Mouse (Mus musculus) intestine, embryonic 16.5 days (tissue): ENCODE data around the gene Mmp21. TPM values are rescaled to one million over a fixed set of nuclear protein-coding genes. Genes with fewer than 3 reads are reported as not detected.
"Not testable (repeated sequence)": the region's sequence is repeated elsewhere in the genome, so short reads cannot be mapped to it uniquely, and the experiment has no call there.

ENCODE experiments used
- ATAC-seq: fragments of 200-750 bp; cut with Nextera tagmentation; 2 replicates; pipeline ENCODE4 v1.8.0; 2017; ENCODE audit warnings: moderate TSS enrichment, moderate library complexity
- H3K27ac ChIP-seq: fragments of 300-500 bp; sonication (generic); 2 replicates; pipeline ENCODE4 v1.5.1; 2014; ENCODE audit warnings: mild to moderate bottlenecking, low read length
- H3K27me3 ChIP-seq: fragments of 300-500 bp; sonication (generic); replicated peaks from 2 replicates; pipeline ENCODE4 v1.6.1; 2014; ENCODE audit warnings: low read length, control low read depth, mixed read lengths; ENCODE audit not compliant: control insufficient read depth, insufficient read depth
- H3K36me3 ChIP-seq: fragments of 300-500 bp; sonication (generic); 2 replicates; pipeline ENCODE4 v1.6.1; 2014; ENCODE audit warnings: low read length, control low read depth; ENCODE audit not compliant: control insufficient read depth, insufficient read depth
- H3K4me1 ChIP-seq: fragments of 300-500 bp; sonication (generic); 2 replicates; pipeline ENCODE4 v1.6.1; 2014; ENCODE audit warnings: low read length, control low read depth, mixed read lengths; ENCODE audit not compliant: control insufficient read depth, insufficient read depth
- H3K4me2 ChIP-seq: fragments of 300-500 bp; sonication (generic); 2 replicates; pipeline ENCODE4 v1.6.1; 2014; ENCODE audit warnings: low read depth, low read length, control low read depth
- H3K4me3 ChIP-seq: fragments of 300-500 bp; sonication (generic); 2 replicates; pipeline ENCODE4 v1.5.1; 2014; ENCODE audit warnings: mild to moderate bottlenecking, low read length
- H3K9ac ChIP-seq: fragments of 300-500 bp; sonication (generic); 2 replicates; pipeline ENCODE4 v1.6.1; 2014; ENCODE audit warnings: low read depth, low read length
- H3K9me3 ChIP-seq: fragments of 300-500 bp; sonication (generic); 2 replicates; pipeline ENCODE4 v1.6.1; 2016; ENCODE audit warnings: low read length, control low read depth; ENCODE audit not compliant: control insufficient read depth
- WGBS: fragments of 180-500 bp; shearing (Covaris S2); extraction: QIAGEN DNeasy Blood & Tissue Kit; methylation state at CpG from one replicate; pipeline ENCODE4 v1.1.7; 2014; 5-methylcytosine and 5-hydroxymethylcytosine counted together
- polyA plus RNA-seq: library from polyadenylated mRNA; unstranded; fragments of >200 nt; fragmentation: Nextera tagmentation; extraction: Ambion mirVana; gene quantifications from 2 replicates; pipeline ENCODE4 v1.2.1, GENCODE M21; 2015

The Mmp21 gene
- polyA plus RNA-seq, 1 experiment from 2014 or later: not detected

GRCm38 (mm10) chr7:133702333-133702732, 22.5 kb upstream of the Mmp21 start:
- no peak overlapping the region for H3K4me2 ChIP-seq
- ATAC-seq: peak; percentile 63; the same call in 1 of the 2 replicates
- H3K27me3 ChIP-seq: no peaks in the 10 kb centered on the region
- no peak overlapping the region for H3K4me3 ChIP-seq
- H3K27ac ChIP-seq: no peak overlapping the region
- H3K36me3 ChIP-seq: no peaks in the 10 kb centered on the region; the same call in 1 of the 2 replicates
- H3K4me1 ChIP-seq: no peaks in the 10 kb centered on the region
- H3K9ac ChIP-seq: no peak overlapping the region
- 72% methylated on average over 10 of the region's 10 CpGs for WGBS
- peaks cover under 1% of the 10 kb centered on the region; the same call in 1 of the 2 replicates for H3K9me3 ChIP-seq

DNA sequence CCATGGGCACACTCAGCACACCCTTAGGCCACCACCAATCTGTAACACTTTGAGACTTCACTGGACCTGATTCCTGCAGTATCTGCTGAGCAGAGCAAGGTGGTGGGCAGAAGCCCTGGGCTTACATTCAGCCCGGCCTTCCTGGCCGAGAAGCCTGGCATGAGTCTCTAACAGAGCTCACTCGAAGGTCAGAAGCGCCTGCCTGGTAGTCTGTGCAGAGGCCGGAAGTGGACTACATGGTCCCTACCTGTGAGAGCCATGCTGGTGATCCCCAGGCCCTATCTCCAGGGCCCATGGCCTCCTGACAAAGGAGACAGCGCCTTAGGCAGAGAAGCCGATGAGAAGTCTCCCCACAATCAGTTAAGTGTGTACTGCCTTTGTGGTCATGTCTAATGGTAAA, 21.5 kb upstream of the Mmp21 start:
- H3K36me3 ChIP-seq: no peaks in the 10 kb centered on the region; the same call in 1 of the 2 replicates
- no peak overlapping the region for H3K4me3 ChIP-seq
- H3K9ac ChIP-seq: no peak overlapping the region
- WGBS: 96% methylated on average over 7 of the region's 7 CpGs
- H3K27me3 ChIP-seq: no peaks in the 10 kb centered on the region
- H3K4me2 ChIP-seq: no peak overlapping the region
- no peak overlapping the region for H3K27ac ChIP-seq
- H3K4me1 ChIP-seq: no peaks in the 10 kb centered on the region
- no peaks in the 10 kb centered on the region for H3K9me3 ChIP-seq
- no peak for ATAC-seq

DNA sequence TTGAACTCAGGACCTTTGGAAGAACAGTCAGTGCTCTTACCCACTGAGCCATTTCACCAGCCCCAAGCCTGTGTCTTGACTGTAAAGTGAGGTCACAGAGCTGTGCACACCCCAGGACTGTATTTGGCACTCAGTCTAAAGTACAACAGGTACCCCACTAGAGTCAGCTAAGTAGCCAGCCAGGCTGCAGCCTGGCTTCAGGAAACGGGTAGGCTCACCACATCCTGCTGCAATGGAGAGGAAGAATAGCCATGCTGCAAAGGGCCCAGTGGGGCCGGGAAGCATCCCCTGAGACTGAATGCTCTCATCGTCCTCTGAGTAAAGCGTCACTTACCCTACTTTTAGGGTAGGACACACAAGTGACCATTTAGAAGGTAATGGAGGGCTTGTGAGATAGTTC, 20.0 kb upstream of the Mmp21 start:
- H3K4me1 ChIP-seq: no peaks in the 10 kb centered on the region
- H3K4me2 ChIP-seq: no peak overlapping the region
- H3K9ac ChIP-seq: no peak overlapping the region
- ATAC-seq: no peak
- no peaks in the 10 kb centered on the region for H3K27me3 ChIP-seq
- no peaks in the 10 kb centered on the region for H3K9me3 ChIP-seq
- no peak overlapping the region for H3K27ac ChIP-seq
- H3K4me3 ChIP-seq: no peak overlapping the region
- 81% methylated on average over 4 of the region's 4 CpGs for WGBS
- no peaks in the 10 kb centered on the region; the same call in 1 of the 2 replicates for H3K36me3 ChIP-seq

DNA sequence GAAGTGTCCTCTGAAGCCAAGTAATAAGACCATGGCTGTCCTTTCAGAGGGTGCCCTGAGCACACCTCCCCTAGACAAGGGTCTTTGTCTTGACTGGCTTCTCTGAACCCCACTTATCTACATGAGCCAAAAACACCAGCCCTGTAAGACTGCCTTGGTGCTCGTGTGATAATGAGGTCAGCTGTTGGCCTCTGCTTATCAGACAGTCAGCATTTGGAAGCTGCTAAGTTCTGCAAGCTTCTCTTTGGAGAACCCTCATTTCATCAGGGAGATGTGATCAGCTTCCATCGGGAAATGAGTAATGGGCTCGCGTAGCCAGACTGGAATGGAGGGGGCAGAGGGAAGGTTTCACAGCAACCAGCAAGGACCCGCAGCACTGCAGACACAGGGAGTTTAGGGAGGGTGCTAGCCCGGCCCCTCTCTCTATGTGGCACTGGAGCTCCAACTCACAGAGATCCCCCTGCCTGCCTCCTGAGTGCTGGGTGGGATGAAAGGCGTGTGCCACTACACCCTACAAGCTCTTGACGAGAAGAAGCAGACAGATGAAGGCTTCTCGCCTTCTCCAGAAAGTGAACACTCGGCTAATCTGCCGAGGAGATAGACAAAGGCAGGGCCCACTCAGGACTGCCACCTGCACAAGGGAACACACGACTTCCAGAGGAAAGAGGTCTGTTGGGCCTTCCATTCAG, 18.3 kb upstream of the Mmp21 start:
- H3K4me2 ChIP-seq: no peak overlapping the region
- 84% methylated on average over 12 of the region's 12 CpGs for WGBS
- ATAC-seq: peak; percentile 66

GRCm38 (mm10) chr7:133685644-133686043, 5.8 kb upstream of the Mmp21 start:
- not testable (repeated sequence) for H3K9me3 ChIP-seq, H3K27me3 ChIP-seq, H3K27ac ChIP-seq, H3K4me3 ChIP-seq, H3K4me1 ChIP-seq, ATAC-seq, H3K4me2 ChIP-seq, H3K9ac ChIP-seq
- peaks cover 18% of the 10 kb centered on the region; the same call in 1 of the 2 replicates for H3K36me3 ChIP-seq

More for the DNA sequence above, 18.3 kb upstream of the Mmp21 start:
- Histone ChIP-seq H3K4me1 (no peaks in the 10 kb centered on the region), H3K9ac (no peak overlapping the region), H3K36me3 (no peaks in the 10 kb centered on the region; the same call in 1 of the 2 replicates), H3K4me3 (no peak overlapping the region), H3K9me3 (no peaks in the 10 kb centered on the region), H3K27me3 (no peaks in the 10 kb centered on the region), H3K27ac (no peak overlapping the region)

DNA sequence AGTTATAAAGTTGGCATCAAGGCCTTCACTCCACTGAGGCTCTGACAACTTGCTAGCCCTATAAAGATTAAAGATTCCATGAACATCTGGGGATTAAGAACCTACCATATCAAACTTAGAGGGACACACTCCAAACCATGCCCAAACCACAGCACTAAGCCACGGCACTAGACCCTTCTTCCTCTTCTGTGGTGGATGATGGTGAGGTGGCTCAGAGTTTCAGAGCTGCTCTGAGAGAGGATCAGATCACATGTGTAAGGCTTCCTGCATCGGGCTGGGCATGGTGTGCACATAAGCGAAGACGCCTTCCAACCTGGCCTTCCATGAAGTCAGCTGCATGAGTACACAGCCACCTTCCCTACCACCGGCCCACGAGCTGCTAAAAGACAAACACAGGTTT, 4.8 kb upstream of the Mmp21 start:
- Histone ChIP-seq H3K36me3 (peaks cover 14% of the 10 kb centered on the region; the same call in 1 of the 2 replicates), H3K9ac (no peak overlapping the region), H3K4me3 (no peak overlapping the region), H3K27ac (no peak overlapping the region), H3K4me2 (no peak overlapping the region), H3K9me3 (peaks cover 8% of the 10 kb centered on the region; the same call in 1 of the 2 replicates), H3K27me3 (no peaks in the 10 kb centered on the region), H3K4me1 (no peaks in the 10 kb centered on the region)
- no peak for ATAC-seq
- 89% methylated on average over 6 of the region's 6 CpGs for WGBS

DNA sequence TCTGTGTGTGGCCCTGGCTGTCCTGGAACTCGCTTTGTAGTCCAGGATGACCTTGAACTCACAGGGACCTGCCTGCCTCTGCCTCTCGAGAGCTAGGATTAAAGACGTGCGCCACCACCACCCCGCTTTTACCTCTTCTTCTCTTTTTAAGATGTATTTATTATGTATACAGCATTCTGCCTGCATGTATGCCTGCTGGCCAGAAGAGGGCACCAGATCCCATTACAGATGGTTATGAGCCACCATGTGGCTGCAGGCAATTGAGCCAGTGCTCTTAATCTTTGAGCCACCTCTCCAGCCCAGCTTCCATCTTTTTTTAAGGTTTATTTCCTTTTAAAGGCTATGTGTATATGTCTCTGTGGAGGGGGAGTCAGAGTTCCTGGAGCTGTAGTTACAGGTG, 4.2 kb upstream of the Mmp21 start:
- 82% methylated on average over 5 of the region's 5 CpGs for whole genome bisulfite sequencing
- H3K4me3 ChIP-seq: no peak overlapping the region
- no peak overlapping the region for H3K4me2 ChIP-seq
- no peak overlapping the region for H3K9ac ChIP-seq
- H3K27me3 ChIP-seq: no peaks in the 10 kb centered on the region
- H3K4me1 ChIP-seq: no peaks in the 10 kb centered on the region
- H3K27ac ChIP-seq: no peak overlapping the region
- H3K9me3 ChIP-seq: peaks cover 8% of the 10 kb centered on the region; the same call in 1 of the 2 replicates
- ATAC-seq: no peak
- peaks cover 8% of the 10 kb centered on the region; the same call in 1 of the 2 replicates for H3K36me3 ChIP-seq

GRCm38 (mm10) chr7:133683626-133684025, 3.8 kb upstream of the Mmp21 start:
- no peaks in the 10 kb centered on the region for H3K4me1 ChIP-seq
- H3K27me3 ChIP-seq: no peaks in the 10 kb centered on the region
- H3K4me3 ChIP-seq: no peak overlapping the region
- 79% methylated on average over 5 of the region's 5 CpGs for WGBS
- H3K27ac ChIP-seq: no peak overlapping the region
- no peak for ATAC-seq
- no peak overlapping the region for H3K9ac ChIP-seq
- H3K9me3 ChIP-seq: peaks cover 8% of the 10 kb centered on the region; the same call in 1 of the 2 replicates
- no peak overlapping the region for H3K4me2 ChIP-seq
- H3K36me3 ChIP-seq: 0 out of 2 replicates have a peak, but pooled peaks cover 5% of the 10 kb centered on the region

GRCm38 (mm10) chr7:133679439-133679838, 422 bp downstream of the Mmp21 start:
- H3K4me3 ChIP-seq: no peak overlapping the region
- peaks cover 2% of the 10 kb centered on the region; the same call in 1 of the 2 replicates for H3K9me3 ChIP-seq
- no peak overlapping the region for H3K4me2 ChIP-seq
- WGBS: 53% methylated on average over 4 of the region's 4 CpGs
- H3K4me1 ChIP-seq: no peaks in the 10 kb centered on the region
- H3K36me3 ChIP-seq: 0 out of 2 replicates have a peak, but pooled peaks cover 4% of the 10 kb centered on the region
- H3K9ac ChIP-seq: no peak overlapping the region
- ATAC-seq: no peak
- H3K27me3 ChIP-seq: no peaks in the 10 kb centered on the region
- H3K27ac ChIP-seq: no peak overlapping the region
